Mouse (Mus musculus) midbrain, embryonic 16.5 days (tissue): Measurements from ENCODE around the gene Rbfox2. TPM values are rescaled to one million over a fixed set of nuclear protein-coding genes. Genes with fewer than 3 reads are reported as not detected.

Experiments used
- ATAC-seq: fragments of 200-750 bp; cut with Nextera tagmentation; 2 replicates; pipeline ENCODE4 v1.8.0; 2017; ENCODE audit warnings: moderate TSS enrichment
- H3K27ac ChIP-seq: fragments of 300-500 bp; sonication (generic); 2 replicates; pipeline ENCODE4 v1.5.1; 2014; ENCODE audit warnings: mild to moderate bottlenecking, low read length, mixed read lengths
- H3K27me3 ChIP-seq: fragments of 300-500 bp; sonication (generic); 2 replicates; pipeline ENCODE4 v1.6.1; 2014; ENCODE audit warnings: low read depth, low read length, mixed read lengths; ENCODE audit not compliant: control insufficient read depth, insufficient read depth
- H3K36me3 ChIP-seq: fragments of 300-500 bp; sonication (generic); 2 replicates; pipeline ENCODE4 v1.6.1; 2014; ENCODE audit warnings: mild to moderate bottlenecking, low read length, moderate library complexity, mixed read lengths; ENCODE audit not compliant: control insufficient read depth, insufficient read depth
- H3K4me1 ChIP-seq: fragments of 300-500 bp; sonication (generic); 2 replicates; pipeline ENCODE4 v1.6.1; 2014; ENCODE audit warnings: mild to moderate bottlenecking, low read length, mixed read lengths; ENCODE audit not compliant: control insufficient read depth, insufficient read depth
- H3K4me2 ChIP-seq: fragments of 300-500 bp; sonication (generic); 2 replicates; pipeline ENCODE4 v1.6.1; 2014; ENCODE audit warnings: mild to moderate bottlenecking, low read length, mixed read lengths
- H3K4me3 ChIP-seq: fragments of 300-500 bp; sonication (generic); 2 replicates; pipeline ENCODE4 v1.5.1; 2014; ENCODE audit warnings: low read depth, mild to moderate bottlenecking, low read length, moderate library complexity, mixed read lengths
- H3K9ac ChIP-seq: fragments of 300-500 bp; sonication (generic); 2 replicates; pipeline ENCODE4 v1.6.1; 2014; ENCODE audit warnings: low read depth, low read length, mixed read lengths
- H3K9me3 ChIP-seq: fragments of 300-500 bp; sonication (generic); replicated peaks from 2 replicates; pipeline ENCODE4 v1.6.1; 2014; ENCODE audit warnings: mild to moderate bottlenecking, low read length, mixed read lengths; ENCODE audit not compliant: control insufficient read depth, poor library complexity, severe bottlenecking
- WGBS: fragments of 180-500 bp; shearing (Covaris S2); extraction: QIAGEN DNeasy Blood & Tissue Kit; methylation state at CpG from one replicate; pipeline ENCODE4 v1.1.7; 2014; 5-methylcytosine and 5-hydroxymethylcytosine counted together
- polyA plus RNA-seq: library from polyadenylated mRNA; unstranded; fragments of >200 nt; fragmentation: Nextera tagmentation; extraction: Ambion mirVana; gene quantifications from 2 replicates; pipeline ENCODE4 v1.2.1, GENCODE M21; 2015

Rbfox2 gene
- polyA plus RNA-seq, 1 experiment from 2014 or later = 165 TPM

DNA sequence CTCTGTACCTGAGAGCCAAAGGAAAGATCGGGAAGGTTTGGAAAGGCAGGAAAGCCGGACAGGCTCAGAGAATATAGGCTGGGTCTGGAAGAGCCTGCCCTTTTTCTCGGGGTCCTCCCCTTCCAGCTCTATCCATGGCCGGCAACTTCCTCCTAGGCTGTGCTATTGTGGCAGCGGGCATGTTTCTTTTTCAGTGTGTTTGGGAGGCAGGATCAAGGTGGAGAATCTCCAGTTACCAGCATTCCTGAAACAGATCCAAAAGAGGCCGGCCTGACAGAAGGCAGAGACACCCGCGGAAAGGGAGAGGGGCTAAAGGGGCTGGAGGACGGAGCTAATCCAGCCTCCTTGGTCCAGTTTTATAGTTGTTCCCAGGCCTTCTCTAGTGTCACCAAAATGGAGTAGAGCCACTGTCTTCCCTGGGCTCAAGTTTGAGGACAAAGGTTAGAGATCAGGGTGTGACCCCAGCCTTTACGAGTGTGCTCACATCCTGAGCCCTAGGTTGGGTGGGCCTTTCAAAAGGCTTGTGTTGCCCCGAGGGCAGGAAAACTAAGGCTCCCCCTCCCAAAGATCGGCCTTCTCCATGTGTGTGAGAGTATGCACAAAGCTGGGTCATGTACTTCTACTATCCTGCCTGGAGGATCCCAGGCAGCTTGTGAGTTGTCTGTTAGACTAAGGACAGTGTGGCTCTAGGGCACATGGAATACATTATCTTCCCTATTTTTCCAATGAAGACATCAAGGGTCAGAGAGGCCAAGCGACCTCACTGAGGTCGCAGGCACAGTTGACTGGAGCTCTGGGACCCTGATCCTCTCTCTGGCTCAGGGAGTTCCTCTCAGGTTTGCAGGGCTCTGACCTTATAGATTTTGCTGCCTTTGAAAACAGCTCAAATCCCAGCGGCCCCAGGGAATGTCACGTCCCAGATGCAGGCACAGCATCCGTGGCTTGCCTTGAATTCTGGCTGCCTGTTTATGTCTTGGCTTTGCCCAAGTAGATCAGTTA lies 37.6 kb upstream of the Rbfox2 start:
- Histone ChIP-seq H3K4me1 (peaks cover 4% of the 10 kb centered on the region; the same call in 1 of the 2 replicates), H3K4me2 (no peak overlapping the region), H3K9me3 (no peaks in the 10 kb centered on the region), H3K27ac (peak overlapping the region; percentile 58; the same call in 1 of the 2 replicates), H3K4me3 (no peak overlapping the region), H3K9ac (0 out of 2 replicates have a peak overlapping the region, but pooled peaks have one; percentile 20), H3K27me3 (no peaks in the 10 kb centered on the region), H3K36me3 (no peaks in the 10 kb centered on the region)
- WGBS = 45% methylated on average over 17 of the region's 17 CpGs
- peak; percentile 3; the same call in 1 of the 2 replicates for ATAC-seq

DNA sequence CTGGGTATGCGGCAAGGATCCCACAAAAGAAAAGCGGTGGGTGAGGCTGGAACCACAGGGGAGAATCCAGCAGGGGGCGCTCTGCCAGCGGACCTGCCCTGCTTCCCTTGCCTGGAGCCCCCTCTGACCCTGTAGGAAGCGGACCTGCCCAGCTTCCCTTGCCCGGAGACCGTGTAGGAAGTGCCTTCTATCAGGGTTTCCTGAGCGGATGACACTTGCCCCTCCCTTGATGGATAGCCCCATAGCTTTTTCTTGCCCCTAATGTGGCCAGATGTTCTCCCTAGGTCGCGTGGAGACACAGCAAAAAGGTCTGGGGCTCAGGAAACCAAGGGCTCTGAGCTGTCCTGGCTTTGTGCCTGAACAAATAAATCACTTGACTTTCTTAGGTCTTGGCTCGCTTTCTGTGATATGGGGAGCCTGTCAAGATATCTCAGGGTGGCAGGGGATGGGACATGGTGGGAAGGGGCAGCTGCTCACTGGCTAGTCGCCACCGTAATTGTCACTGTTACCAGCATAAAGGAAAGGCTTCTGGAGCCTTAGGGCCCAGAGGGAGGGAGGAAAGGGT lies 36.8 kb upstream of the Rbfox2 start:
- peak overlapping the region; percentile 58; the same call in 1 of the 2 replicates for H3K27ac ChIP-seq
- H3K4me2 ChIP-seq = peak overlapping the region; percentile 49
- peak overlapping the region; percentile 44; the same call in 1 of the 2 replicates for H3K9ac ChIP-seq
- H3K4me3 ChIP-seq = 0 out of 2 replicates have a peak overlapping the region, but pooled peaks have one; percentile 11
- no peaks in the 10 kb centered on the region for H3K9me3 ChIP-seq
- WGBS = 13% methylated on average over 13 of the region's 13 CpGs
- ATAC-seq = peak; percentile 66; the same call in 1 of the 2 replicates
- H3K27me3 ChIP-seq = no peaks in the 10 kb centered on the region
- peaks cover 4% of the 10 kb centered on the region; the same call in 1 of the 2 replicates for H3K4me1 ChIP-seq
- no peaks in the 10 kb centered on the region for H3K36me3 ChIP-seq

DNA sequence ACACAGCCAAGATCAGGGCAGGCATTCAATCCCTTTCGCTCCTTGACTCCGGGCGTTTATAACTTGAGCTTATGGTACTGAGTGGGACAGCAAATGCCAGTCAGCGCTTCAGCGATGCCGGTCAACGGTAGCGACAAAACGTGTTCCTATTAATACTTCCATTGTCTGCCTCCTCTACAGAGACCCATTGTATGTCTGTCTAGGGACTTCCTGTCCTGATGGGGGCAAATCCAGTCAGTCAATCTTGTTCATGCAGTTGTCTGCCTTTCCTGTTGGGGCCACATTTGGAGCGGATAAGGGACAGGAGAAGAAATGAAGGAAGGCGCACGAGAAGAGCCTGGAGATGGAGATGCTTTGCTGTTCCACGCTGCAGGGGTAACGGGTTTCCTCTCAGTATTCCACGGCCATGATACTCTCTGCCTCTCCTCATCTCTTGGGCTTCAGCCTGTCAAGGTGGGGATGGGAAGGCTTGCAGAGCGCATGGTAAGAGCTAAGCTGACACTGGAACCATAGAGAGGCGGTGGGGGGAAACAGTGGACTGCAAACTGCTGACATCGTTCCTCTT lies 36.2 kb upstream of the Rbfox2 start:
- 22% methylated on average over 18 of the region's 18 CpGs for WGBS
- H3K36me3 ChIP-seq = no peaks in the 10 kb centered on the region
- H3K4me3 ChIP-seq = 0 out of 2 replicates have a peak overlapping the region, but pooled peaks have one; percentile 11
- H3K27ac ChIP-seq = no peak overlapping the region
- peaks cover 4% of the 10 kb centered on the region; the same call in 1 of the 2 replicates for H3K4me1 ChIP-seq
- peak; percentile 40; the same call in 1 of the 2 replicates for ATAC-seq
- H3K4me2 ChIP-seq = peak overlapping the region; percentile 49
- H3K27me3 ChIP-seq = no peaks in the 10 kb centered on the region
- no peaks in the 10 kb centered on the region for H3K9me3 ChIP-seq
- peak overlapping the region; percentile 44; the same call in 1 of the 2 replicates for H3K9ac ChIP-seq

DNA sequence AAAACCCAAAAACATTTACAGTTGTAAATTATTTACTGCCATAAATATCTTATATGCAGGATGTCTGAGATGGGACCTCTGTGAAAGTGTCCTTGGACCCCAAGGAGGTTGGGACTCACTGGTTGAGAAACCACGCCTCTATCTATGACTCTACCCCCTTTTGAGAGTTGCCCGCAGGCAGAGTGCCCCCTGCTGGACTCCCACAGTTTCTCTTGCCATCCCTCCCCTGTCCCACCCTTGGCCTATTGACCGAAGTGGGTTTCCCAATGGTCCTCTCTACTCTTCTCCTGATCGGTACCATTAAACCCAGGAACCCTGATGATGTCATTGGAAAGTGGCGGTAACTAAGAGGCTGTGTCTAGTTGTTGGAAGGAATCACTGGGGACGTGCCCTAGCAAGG lies 35.2 kb upstream of the Rbfox2 start:
- Histone ChIP-seq H3K36me3 (no peaks in the 10 kb centered on the region), H3K4me3 (no peak overlapping the region), H3K27me3 (no peaks in the 10 kb centered on the region), H3K27ac (no peak overlapping the region), H3K9me3 (no peaks in the 10 kb centered on the region), H3K9ac (no peak overlapping the region), H3K4me2 (no peak overlapping the region), H3K4me1 (peaks cover 4% of the 10 kb centered on the region; the same call in 1 of the 2 replicates)
- WGBS = 96% methylated on average over 6 of the region's 6 CpGs
- no peak for ATAC-seq

DNA sequence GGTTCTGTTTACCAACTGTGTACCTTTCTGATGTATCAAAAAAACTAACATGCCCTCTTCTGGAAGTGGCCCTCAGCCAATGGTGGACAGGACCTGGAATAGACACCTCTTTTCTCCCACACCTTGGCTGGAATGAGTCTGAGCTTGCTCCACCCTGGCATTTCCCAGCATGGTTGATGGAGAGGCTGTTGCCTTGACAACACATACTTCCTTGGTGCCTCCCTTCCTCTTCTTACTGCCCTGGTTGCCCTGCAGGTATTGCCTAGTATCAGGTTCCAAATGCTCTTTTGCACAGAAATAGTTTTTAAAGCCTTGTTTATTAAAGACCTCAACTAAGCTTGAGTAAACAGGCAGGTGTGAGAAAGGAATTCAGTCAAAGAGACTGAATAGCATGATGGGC lies 33.8 kb upstream of the Rbfox2 start:
- Histone ChIP-seq H3K4me3 (no peak overlapping the region), H3K27me3 (no peaks in the 10 kb centered on the region), H3K4me2 (no peak overlapping the region), H3K36me3 (no peaks in the 10 kb centered on the region), H3K9ac (no peak overlapping the region), H3K9me3 (no peaks in the 10 kb centered on the region), H3K27ac (no peak overlapping the region), H3K4me1 (peaks cover 8% of the 10 kb centered on the region; the same call in 1 of the 2 replicates)
- no peak for ATAC-seq

DNA sequence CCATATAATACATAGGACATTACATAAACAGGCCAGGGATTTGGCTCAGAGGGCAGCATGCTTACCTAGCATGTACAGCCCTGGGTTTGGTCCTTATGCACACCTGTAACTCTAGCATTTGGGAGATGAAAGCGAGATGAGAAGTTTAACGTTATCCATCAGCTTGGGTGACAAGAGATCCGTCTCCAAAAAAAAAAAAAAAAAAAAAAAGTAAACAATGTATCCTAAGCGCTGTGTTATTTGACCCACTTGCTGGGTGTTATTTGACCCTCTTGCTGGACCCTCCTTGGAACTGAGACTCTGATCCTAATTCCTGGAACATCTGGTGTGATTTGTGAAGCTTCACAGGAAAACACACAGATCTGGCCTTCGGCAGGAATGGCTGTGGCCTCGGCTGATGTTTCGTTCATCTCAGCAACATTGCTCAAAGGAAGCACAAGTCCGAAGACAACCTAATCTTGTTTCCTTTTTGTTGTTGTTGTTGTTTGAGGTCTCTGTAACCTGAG lies 32.2 kb upstream of the Rbfox2 start:
- no peak overlapping the region for H3K4me2 ChIP-seq
- H3K27me3 ChIP-seq = no peaks in the 10 kb centered on the region
- peaks cover 8% of the 10 kb centered on the region; the same call in 1 of the 2 replicates for H3K4me1 ChIP-seq
- no peak overlapping the region for H3K9ac ChIP-seq
- no peak overlapping the region for H3K27ac ChIP-seq
- WGBS = 88% methylated on average over 8 of the region's 8 CpGs
- ATAC-seq = no peak
- no peaks in the 10 kb centered on the region for H3K9me3 ChIP-seq
- no peaks in the 10 kb centered on the region for H3K36me3 ChIP-seq
- no peak overlapping the region for H3K4me3 ChIP-seq

DNA sequence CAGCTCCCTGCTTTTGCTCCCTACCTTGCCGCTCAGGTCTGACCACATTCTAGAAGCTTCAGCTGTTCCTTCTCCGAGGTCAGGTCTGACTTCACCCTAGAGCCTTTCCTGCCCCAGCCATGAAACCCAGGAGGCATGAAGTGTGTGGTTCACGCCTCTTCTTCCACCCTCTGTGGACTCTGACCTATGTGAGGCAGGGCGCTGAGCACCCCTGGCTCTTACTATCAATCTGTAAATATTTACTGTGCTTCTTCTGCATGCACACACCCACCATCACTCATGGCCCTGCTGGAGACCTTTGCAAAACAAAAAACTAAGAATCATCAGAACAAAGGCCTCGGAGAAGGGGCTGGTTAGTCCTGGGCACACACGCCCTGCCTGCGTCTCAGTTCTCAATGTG lies 31.6 kb upstream of the Rbfox2 start:
- no peak overlapping the region for H3K27ac ChIP-seq
- no peak for ATAC-seq
- H3K27me3 ChIP-seq = no peaks in the 10 kb centered on the region
- H3K4me1 ChIP-seq = peaks cover 8% of the 10 kb centered on the region; the same call in 1 of the 2 replicates
- no peaks in the 10 kb centered on the region for H3K9me3 ChIP-seq
- H3K4me2 ChIP-seq = no peak overlapping the region
- H3K36me3 ChIP-seq = no peaks in the 10 kb centered on the region
- 84% methylated on average over 7 of the region's 7 CpGs for WGBS
- H3K4me3 ChIP-seq = no peak overlapping the region
- H3K9ac ChIP-seq = no peak overlapping the region

DNA sequence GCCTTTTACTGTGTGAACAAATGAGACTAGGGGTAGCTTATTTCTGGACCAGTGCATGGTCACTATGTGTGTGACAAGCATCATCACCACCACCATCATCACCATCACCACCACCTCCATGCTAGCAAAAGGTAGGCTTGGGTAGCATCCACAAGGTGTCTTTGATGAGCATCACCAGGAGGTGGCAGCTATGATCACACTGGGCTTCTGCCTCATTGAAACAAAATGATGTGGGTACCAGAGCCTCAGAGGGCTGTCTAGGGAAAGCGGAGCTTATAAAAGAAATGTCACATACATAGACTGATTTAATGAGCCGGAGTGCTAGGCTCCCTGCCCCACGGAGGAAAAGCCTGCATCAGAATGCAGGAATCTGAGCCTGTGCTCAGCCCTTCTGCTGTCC lies 31.1 kb upstream of the Rbfox2 start:
- H3K4me2 ChIP-seq = no peak overlapping the region
- no peak overlapping the region for H3K4me3 ChIP-seq
- H3K27ac ChIP-seq = no peak overlapping the region
- no peak overlapping the region for H3K9ac ChIP-seq
- ATAC-seq = no peak
- H3K36me3 ChIP-seq = no peaks in the 10 kb centered on the region
- 67% methylated on average over 3 of the region's 3 CpGs for WGBS
- peaks cover 4% of the 10 kb centered on the region; the same call in 1 of the 2 replicates for H3K4me1 ChIP-seq
- H3K27me3 ChIP-seq = no peaks in the 10 kb centered on the region
- H3K9me3 ChIP-seq = no peaks in the 10 kb centered on the region
